Mouse (Mus musculus) kidney, adult 2 months (tissue): ENCODE results near the gene Nqo1.

ENCODE experiments used
- CTCF ChIP-seq: fragments of 200-500 bp; conservative IDR thresholded peaks from 2 replicates; pipeline ENCODE4 v1.5.1; 2011; ENCODE audit warnings: low read depth, mild to moderate bottlenecking, control low read depth, low read length, moderate library complexity, mixed read lengths; ENCODE audit not compliant: insufficient read depth, insufficient read length
- POLR2A ChIP-seq: fragments of 200-500 bp; IDR thresholded peaks from one replicate; pipeline ENCODE4 v1.6.1; 2011; ENCODE audit warnings: low read depth, low read length, control low read depth

DNA sequence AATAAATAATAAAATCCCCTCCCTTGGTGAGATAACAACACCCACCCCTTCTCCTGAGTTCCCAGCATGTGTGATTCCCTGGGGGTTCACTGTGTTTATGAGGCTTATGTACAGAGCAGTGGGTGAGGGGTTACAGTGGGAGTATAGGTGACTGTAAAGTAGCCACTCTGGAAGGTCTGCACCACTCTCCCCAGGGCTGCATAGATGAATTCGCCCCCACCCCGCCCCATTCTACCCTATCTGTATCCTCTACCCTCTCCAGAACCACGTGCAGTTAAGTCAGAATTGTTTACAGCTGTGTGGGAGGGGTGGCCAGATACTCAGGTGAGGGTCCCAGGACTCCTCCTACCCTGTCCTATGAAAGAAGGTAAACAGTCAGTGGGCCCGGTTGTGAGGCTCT is 20.1 kb downstream of the Nqo1 start:
- TF ChIP-seq CTCF (no peak), POLR2A (no peak)
